Mouse (Mus musculus): ENCODE results near the gene Crispld2. TPM values are rescaled to one million over a fixed set of nuclear protein-coding genes. Genes with fewer than 3 reads are reported as not detected.

The Crispld2 gene
- total and polyA plus RNA-seq, 2 experiments from 2014 or later: 2.6 to 5.6 TPM

DNA sequence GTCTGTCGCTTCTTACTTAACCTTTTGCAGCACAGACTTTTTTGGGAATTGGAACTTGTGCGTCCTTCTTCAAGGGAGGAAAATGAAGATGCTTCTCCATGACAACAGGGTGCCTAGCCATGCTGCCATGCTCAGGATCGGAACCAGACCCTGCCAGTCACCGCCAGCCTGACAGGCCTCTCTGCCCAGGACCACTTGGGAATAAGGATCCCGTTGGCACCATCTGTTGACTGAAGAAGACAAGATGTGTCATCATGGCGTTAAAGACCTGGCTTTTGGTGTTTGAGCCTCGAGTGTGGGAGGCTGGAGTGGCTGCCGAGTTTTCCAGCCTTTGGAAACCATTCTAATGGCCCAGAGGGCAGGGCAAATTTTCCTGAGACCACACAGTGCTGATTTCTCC is 45.4 kb downstream of the Crispld2 start:
- Histone ChIP-seq H3K4me3 (ENCODE audit: low read length) (no peak overlapping the region), H3K27me3 (ENCODE audit: insufficient read depth, low read length) (no peaks in the 10 kb centered on the region), H3K27ac (no peak overlapping the region), H3K9me3 (ENCODE audit: low read length) (no peaks in the 10 kb centered on the region), H3K36me3 (ENCODE audit: insufficient read depth, low read length) (no peaks in the 10 kb centered on the region), H3K4me1 (ENCODE audit: insufficient read depth, low read length) (peaks cover 3% of the 10 kb centered on the region; the same call in 1 of the 2 replicates), H3K9ac (replicated peaks; ENCODE audit: low read length) (no peak overlapping the region), H3K4me2 (ENCODE audit: low read depth, low read length) (no peak overlapping the region)
- 59% methylated on average over 8 of the region's 8 CpGs for WGBS
- no peak for TF ChIP-seq CTCF (IDR thresholded peaks at IDR 0.05; ENCODE audit: low read depth)
- DNase-seq (ENCODE audit: low spot score) (no peak), ATAC-seq (no peak)

DNA sequence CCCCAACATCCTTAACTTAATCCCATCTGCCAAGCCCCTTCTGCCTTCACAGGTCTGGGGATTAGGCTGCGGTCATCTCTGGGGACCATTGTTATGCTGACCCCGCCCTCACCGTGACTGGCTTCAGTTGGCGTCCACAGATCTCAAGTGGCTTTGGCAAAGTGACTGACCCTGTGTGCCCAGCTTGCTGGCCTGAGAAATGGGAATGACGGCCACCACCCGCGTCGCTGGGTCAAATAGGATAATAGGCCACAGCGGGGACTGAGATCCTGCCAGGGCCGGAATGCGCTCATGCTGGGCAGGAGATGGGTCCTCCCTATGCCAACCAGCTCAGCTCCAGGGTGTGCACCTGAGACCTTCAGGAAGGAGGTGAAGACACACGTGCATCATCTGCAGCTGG is 46.5 kb downstream of the Crispld2 start:
- DNase-seq (ENCODE audit: low spot score) (no peak), ATAC-seq (no peak)
- Histone ChIP-seq H3K4me1 (ENCODE audit: insufficient read depth, low read length) (peaks cover 3% of the 10 kb centered on the region; the same call in 1 of the 2 replicates), H3K27ac (no peak overlapping the region), H3K9ac (replicated peaks; ENCODE audit: low read length) (no peak overlapping the region), H3K4me3 (ENCODE audit: low read length) (no peak overlapping the region), H3K9me3 (ENCODE audit: low read length) (no peaks in the 10 kb centered on the region), H3K27me3 (ENCODE audit: insufficient read depth, low read length) (no peaks in the 10 kb centered on the region), H3K36me3 (ENCODE audit: insufficient read depth, low read length) (no peaks in the 10 kb centered on the region), H3K4me2 (ENCODE audit: low read depth, low read length) (no peak overlapping the region)
- 85% methylated on average over 12 of the region's 12 CpGs for WGBS
- TF ChIP-seq CTCF (IDR thresholded peaks at IDR 0.05; ENCODE audit: low read depth): no peak

DNA sequence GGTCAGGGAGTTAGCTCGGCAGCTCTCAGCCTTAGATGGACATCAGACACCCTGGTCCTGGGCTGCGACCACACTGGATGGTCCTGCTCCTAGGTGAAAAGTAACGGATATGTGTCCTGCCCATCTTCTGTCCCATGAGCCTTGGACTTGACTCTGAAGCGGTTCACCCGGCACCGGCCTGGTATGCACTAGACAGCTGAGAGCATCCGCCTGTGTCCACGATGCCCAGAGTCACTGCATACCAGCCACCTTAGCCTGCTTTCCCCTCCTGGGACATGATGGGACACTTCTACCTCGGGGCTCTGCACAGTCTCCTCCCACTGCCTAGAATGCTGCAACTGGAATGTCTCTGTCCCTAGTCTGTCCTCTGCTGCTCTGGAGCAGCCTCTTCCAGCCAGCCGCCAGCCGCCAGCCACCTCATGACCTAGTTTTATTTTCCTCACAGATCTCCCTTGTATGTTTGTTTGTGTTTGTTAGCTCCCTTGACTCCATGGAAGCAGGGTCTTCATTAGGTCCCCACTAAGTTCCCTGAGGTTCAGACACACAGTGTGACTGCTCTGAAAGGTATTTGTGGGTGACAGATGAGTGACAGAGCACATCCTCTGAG is 47.2 kb downstream of the Crispld2 start:
- H3K9me3 ChIP-seq (ENCODE audit: low read length): no peaks in the 10 kb centered on the region
- no peaks in the 10 kb centered on the region for H3K36me3 ChIP-seq (ENCODE audit: insufficient read depth, low read length)
- H3K27me3 ChIP-seq (ENCODE audit: insufficient read depth, low read length): no peaks in the 10 kb centered on the region
- H3K27ac ChIP-seq: no peak overlapping the region
- no peak overlapping the region for H3K4me2 ChIP-seq (ENCODE audit: low read depth, low read length)
- peaks cover 2% of the 10 kb centered on the region; the same call in 1 of the 2 replicates for H3K4me1 ChIP-seq (ENCODE audit: insufficient read depth, low read length)
- no peak overlapping the region for H3K9ac ChIP-seq (replicated peaks; ENCODE audit: low read length)
- no peak for DNase-seq (ENCODE audit: low spot score)
- no peak overlapping the region for H3K4me3 ChIP-seq (ENCODE audit: low read length)
- ATAC-seq: no peak
- WGBS: 81% methylated on average over 11 of the region's 11 CpGs
- TF ChIP-seq CTCF (IDR thresholded peaks at IDR 0.05; ENCODE audit: low read depth): no peak

DNA sequence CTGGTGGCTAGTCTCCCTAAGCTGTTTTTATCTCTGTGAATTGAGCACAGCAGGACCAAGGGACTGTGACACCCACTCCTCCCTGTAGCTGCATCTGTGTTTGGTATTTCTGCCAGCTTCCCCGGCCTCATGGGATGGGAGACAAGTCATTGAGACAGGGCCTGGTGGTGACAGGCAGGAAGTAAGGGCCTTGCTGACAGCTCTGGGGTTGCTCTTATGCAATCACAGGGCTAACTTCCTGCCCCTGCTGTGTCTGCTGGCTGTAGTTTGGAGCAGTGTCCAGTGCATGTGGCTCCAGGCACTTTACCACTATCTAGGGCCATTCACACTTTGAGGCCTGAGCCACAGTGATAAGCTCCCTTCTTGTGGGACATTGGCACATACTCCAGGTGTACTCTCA is 48.6 kb downstream of the Crispld2 start:
- Histone ChIP-seq H3K9me3 (ENCODE audit: low read length) (no peaks in the 10 kb centered on the region), H3K4me2 (ENCODE audit: low read depth, low read length) (no peak overlapping the region), H3K4me3 (ENCODE audit: low read length) (no peak overlapping the region), H3K36me3 (ENCODE audit: insufficient read depth, low read length) (no peaks in the 10 kb centered on the region), H3K9ac (replicated peaks; ENCODE audit: low read length) (no peak overlapping the region), H3K27ac (no peak overlapping the region), H3K27me3 (ENCODE audit: insufficient read depth, low read length) (no peaks in the 10 kb centered on the region), H3K4me1 (ENCODE audit: insufficient read depth, low read length) (no peaks in the 10 kb centered on the region)
- ATAC-seq (no peak), DNase-seq (ENCODE audit: low spot score) (no peak)
- no peak for TF ChIP-seq CTCF (IDR thresholded peaks at IDR 0.05; ENCODE audit: low read depth)
- WGBS: 71% methylated on average over 1 of the region's 1 CpGs

DNA sequence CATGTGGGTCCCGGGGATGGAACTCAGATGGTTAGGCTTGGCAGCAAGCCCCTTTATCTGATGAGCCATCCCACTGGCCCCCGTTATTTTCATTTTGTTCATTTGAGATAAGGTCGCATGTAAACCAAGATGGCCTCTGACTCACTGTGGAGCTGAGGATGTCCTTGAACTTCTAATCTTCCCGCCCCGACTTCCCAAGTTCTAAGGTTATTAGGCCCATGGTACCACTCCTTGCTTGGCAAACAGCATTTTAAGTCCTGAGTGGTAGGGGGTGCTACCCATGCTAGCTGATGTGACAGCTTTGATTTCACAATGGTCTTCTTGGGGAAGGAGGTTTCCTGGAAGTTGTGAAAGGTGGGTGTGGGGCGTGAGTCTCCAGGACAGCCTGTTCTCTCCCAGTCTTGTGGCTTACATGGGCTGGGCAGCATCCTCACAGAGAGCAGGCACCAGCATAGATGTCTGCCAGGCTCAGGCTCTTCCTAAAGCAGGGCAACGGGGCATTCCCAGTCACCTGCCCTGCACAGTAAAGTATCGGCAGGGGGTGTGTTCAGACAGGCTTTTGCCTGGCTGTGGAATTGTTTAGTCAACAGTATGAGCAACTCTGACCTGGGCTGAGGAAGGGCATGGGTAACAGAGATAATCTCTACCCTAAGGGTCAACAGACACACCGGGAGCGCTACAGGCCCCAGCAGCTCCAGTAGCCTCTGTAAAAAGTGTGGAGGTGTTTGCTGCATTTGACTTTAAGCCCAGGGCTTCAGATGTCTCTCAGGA is 50.5 kb downstream of the Crispld2 start:
- Histone ChIP-seq H3K36me3 (ENCODE audit: insufficient read depth, low read length) (no peaks in the 10 kb centered on the region), H3K9me3 (ENCODE audit: low read length) (no peaks in the 10 kb centered on the region), H3K4me3 (ENCODE audit: low read length) (no peak overlapping the region), H3K4me2 (ENCODE audit: low read depth, low read length) (no peak overlapping the region), H3K4me1 (ENCODE audit: insufficient read depth, low read length) (no peaks in the 10 kb centered on the region), H3K9ac (replicated peaks; ENCODE audit: low read length) (no peak overlapping the region), H3K27me3 (ENCODE audit: insufficient read depth, low read length) (no peaks in the 10 kb centered on the region), H3K27ac (no peak overlapping the region)
- no peak for ATAC-seq
- no peak for DNase-seq (ENCODE audit: low spot score)
- WGBS: 82% methylated on average over 10 of the region's 10 CpGs
- no peak for TF ChIP-seq CTCF (IDR thresholded peaks at IDR 0.05; ENCODE audit: low read depth)

DNA sequence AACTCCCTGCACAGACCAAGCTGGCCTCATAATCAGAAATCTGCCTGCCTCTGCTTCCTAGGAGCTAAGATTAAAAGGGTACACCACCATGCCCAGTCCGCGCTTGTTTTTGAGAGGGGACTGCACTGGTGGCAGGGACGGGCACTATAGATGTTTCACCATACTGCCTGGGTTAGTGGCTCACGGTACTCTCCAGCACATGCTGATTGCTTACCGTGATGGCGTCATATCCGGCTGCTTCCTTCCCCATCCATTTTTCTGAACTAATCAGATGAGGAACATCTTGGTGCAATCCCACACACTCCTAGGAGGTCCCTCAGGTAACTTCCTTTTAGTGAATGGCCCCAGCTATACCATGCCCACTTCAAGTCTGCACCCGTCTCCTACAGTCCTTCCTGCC is 52.7 kb downstream of the Crispld2 start:
- DNase-seq (ENCODE audit: low spot score) (no peak), ATAC-seq (no peak)
- no peak overlapping the region for H3K27ac ChIP-seq
- no peak for TF ChIP-seq CTCF (IDR thresholded peaks at IDR 0.05; ENCODE audit: low read depth)
- H3K36me3 ChIP-seq (ENCODE audit: insufficient read depth, low read length): no peaks in the 10 kb centered on the region
- no peak overlapping the region for H3K4me2 ChIP-seq (ENCODE audit: low read depth, low read length)
- H3K27me3 ChIP-seq (ENCODE audit: insufficient read depth, low read length): no peaks in the 10 kb centered on the region; the same call in 1 of the 2 replicates
- no peak overlapping the region for H3K4me3 ChIP-seq (ENCODE audit: low read length)
- H3K9ac ChIP-seq (replicated peaks; ENCODE audit: low read length): no peak overlapping the region
- 89% methylated on average over 8 of the region's 8 CpGs for whole genome bisulfite sequencing
- H3K4me1 ChIP-seq (ENCODE audit: insufficient read depth, low read length): no peaks in the 10 kb centered on the region
- H3K9me3 ChIP-seq (ENCODE audit: low read length): no peaks in the 10 kb centered on the region

DNA sequence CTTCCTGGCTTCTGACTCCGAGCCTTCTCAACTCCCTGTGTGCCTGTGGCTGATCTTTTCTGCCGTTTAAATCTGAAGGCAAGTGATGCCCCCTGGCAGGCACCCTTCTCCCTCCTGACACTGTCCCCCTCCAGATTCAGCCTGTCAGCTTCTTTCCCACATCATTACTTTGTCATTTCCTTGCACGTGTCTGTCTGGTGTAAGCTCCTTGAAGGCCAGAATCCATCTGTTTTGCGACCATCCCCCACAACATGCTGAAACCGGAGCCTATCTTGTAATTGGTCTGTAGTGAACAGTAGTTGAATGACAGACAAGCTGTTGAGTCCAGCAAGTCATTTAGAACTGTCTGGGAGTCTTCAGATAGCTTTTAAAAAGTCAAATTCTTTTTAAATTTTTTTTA is 53.2 kb downstream of the Crispld2 start:
- WGBS: 61% methylated on average over 5 of the region's 5 CpGs
- no peak for DNase-seq (ENCODE audit: low spot score)

More for the DNA sequence above, 53.2 kb downstream of the Crispld2 start:
- Histone ChIP-seq H3K4me1 (ENCODE audit: insufficient read depth, low read length) (no peaks in the 10 kb centered on the region), H3K27ac (no peak overlapping the region), H3K9ac (replicated peaks; ENCODE audit: low read length) (no peak overlapping the region), H3K4me3 (ENCODE audit: low read length) (no peak overlapping the region), H3K9me3 (ENCODE audit: low read length) (no peaks in the 10 kb centered on the region), H3K4me2 (ENCODE audit: low read depth, low read length) (no peak overlapping the region), H3K27me3 (ENCODE audit: insufficient read depth, low read length) (no peaks in the 10 kb centered on the region; the same call in 1 of the 2 replicates), H3K36me3 (ENCODE audit: insufficient read depth, low read length) (no peaks in the 10 kb centered on the region)
- ATAC-seq: no peak
- no peak for TF ChIP-seq CTCF (IDR thresholded peaks at IDR 0.05; ENCODE audit: low read depth)
